Mouse (Mus musculus): ENCODE measurements around the gene Fbxo24. TPM values are rescaled to one million over a fixed set of nuclear protein-coding genes. Genes with fewer than 3 reads are reported as not detected.

Gene Fbxo24
- polyA plus RNA-seq, 1 experiment: 0.31 TPM

DNA sequence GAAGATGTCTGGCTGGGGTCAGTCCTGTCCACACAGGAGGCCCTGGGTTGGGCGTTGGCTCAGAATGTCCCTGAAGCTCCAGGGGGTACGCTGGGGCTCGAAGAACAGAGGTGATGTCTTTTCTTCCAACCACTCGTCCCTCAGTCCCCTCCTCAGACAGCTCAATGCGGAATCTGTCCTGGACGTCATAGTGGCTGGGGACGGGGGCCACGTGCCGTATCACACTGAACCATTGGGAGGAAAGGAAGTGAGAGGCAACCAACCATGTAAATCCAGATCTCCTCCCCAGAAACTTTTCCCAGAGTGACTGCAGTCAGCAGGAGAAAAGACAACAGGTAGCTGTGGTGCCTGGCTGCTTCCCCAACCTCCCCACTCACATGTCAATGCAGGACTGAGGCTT is 29.2 kb downstream of the Fbxo24 start:
- Histone ChIP-seq H3K27me3 (ENCODE audit: control insufficient read depth, insufficient read depth, low read length) (no peaks in the 10 kb centered on the region), H3K4me1 (ENCODE audit: control insufficient read depth, insufficient read depth, low read length) (peaks cover 9% of the 10 kb centered on the region), H3K4me3 (replicated peaks; ENCODE audit: insufficient read depth, low read depth, low read length) (peak overlapping the region; percentile 99), H3K27ac (ENCODE audit: insufficient read depth, low read length) (no peak overlapping the region)
- 25% methylated on average over 9 of the region's 9 CpGs for WGBS
- TF ChIP-seq POLR2A (IDR thresholded peaks at IDR 0.05; ENCODE audit: borderline replicate concordance, insufficient read depth, low read length) (no peak), CTCF (IDR thresholded peaks at IDR 0.05; ENCODE audit: borderline replicate concordance, insufficient read depth, low read depth, low read length) (no peak)
- DNase-seq: peak in 1 of 2 experiments; percentile 16

DNA sequence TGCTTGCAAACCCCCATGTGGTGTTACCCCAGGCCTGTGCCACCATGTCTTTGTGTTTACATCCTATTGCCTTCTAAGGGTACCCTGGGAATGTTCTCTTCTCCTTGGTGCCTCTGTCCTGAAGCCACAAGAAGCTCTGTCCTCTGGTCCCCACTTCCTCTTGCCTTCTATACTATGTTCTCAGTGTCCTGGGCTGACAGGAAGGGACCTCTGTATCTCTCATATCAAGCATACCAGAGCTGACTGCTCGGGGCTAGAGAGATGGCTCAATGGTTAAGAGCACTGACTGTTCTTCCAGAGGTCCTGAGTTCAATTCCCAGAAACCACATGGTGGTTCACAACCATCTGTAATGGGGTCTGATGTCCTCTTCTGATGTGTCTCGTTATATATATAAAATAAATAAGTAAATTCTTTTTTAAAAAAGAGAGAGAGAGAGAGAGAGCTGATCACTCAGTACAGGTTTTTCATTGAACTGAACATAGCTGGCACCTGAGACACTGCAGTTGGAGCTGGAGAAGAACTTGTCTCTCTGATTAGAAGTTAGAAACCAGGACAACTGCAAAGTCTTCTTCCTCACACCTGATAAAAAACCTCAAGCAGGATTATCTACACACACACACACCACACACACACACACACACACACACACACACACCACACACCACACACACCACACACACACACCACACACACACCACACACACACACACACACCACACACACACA is 30.5 kb downstream of the Fbxo24 start:
- WGBS: 78% methylated on average over 2 of the region's 2 CpGs
- H3K27me3 ChIP-seq (ENCODE audit: control insufficient read depth, insufficient read depth, low read length): no peaks in the 10 kb centered on the region

DNA sequence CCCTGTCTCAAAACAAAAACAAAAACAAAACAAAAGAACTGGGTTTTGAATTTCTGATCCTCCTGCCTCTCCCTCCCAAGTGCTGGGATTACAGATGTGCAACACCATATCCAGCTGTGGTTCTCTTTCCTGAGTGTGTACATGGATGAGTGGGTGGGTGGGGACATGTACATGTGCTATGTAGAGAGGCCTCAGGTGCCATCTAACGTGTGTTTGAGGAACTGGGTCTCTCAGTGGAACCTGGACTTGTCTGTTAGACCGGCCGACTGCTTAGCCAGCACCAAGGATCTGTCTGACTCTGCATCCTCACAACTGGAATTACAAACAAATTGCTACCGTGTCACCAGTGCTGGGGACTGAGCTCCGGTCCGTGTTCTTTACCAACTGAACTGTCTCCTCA is 31.2 kb downstream of the Fbxo24 start:
- Histone ChIP-seq H3K27me3 (ENCODE audit: control insufficient read depth, insufficient read depth, low read length) (no peaks in the 10 kb centered on the region), H3K27ac (ENCODE audit: insufficient read depth, low read length) (no peak overlapping the region), H3K4me3 (replicated peaks; ENCODE audit: insufficient read depth, low read depth, low read length) (no peak overlapping the region), H3K4me1 (ENCODE audit: control insufficient read depth, insufficient read depth, low read length) (peaks cover 9% of the 10 kb centered on the region)
- no peak for DNase-seq
- TF ChIP-seq POLR2A (IDR thresholded peaks at IDR 0.05; ENCODE audit: borderline replicate concordance, insufficient read depth, low read length) (no peak), CTCF (IDR thresholded peaks at IDR 0.05; ENCODE audit: borderline replicate concordance, insufficient read depth, low read depth, low read length) (no peak)
- 94% methylated on average over 6 of the region's 6 CpGs for WGBS

More for the DNA sequence above, 30.5 kb downstream of the Fbxo24 start:
- TF ChIP-seq POLR2A (IDR thresholded peaks at IDR 0.05; ENCODE audit: borderline replicate concordance, insufficient read depth, low read length) (no peak), CTCF (IDR thresholded peaks at IDR 0.05; ENCODE audit: borderline replicate concordance, insufficient read depth, low read depth, low read length) (no peak)
- Histone ChIP-seq H3K27ac (ENCODE audit: insufficient read depth, low read length) (no peak overlapping the region), H3K4me3 (replicated peaks; ENCODE audit: insufficient read depth, low read depth, low read length) (no peak overlapping the region), H3K4me1 (ENCODE audit: control insufficient read depth, insufficient read depth, low read length) (peaks cover 9% of the 10 kb centered on the region)
- DNase-seq: no peak

DNA sequence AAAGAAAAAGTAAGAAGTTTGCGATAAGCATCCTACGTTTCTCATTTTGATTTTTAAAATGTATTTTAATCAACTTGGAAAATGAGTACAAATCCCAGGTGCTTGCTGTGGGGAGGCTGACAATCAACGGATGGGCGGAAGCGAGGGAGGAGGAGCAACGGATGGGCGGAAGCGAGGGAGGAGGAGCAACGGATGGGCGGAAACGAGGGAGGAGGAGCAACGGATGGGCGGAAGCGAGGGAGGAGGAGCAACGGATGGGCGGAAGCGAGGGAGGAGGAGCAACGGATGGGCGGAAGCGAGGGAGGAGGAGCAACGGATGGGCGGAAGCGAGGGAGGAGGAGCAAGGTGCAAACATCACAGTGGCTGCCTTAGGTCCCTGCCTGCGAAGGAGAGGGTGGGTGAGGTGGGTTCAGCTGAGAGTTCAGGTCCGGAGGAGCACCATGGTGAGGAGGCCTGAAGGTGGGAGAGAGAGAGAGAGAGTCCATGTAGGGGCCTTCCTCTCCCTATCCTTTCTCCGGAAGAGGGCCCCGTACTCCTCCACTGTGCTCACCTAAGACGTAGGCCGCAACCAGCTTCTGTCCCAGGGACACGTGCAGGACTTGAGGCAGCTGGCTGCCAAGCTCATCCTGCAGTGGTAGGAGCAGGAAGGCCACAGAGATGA is 32.1 kb downstream of the Fbxo24 start:
- no peak for DNase-seq
- 51% methylated on average over 30 of the region's 30 CpGs for WGBS
- no peaks in the 10 kb centered on the region for H3K27me3 ChIP-seq (ENCODE audit: control insufficient read depth, insufficient read depth, low read length)
- no peak overlapping the region for H3K27ac ChIP-seq (ENCODE audit: insufficient read depth, low read length)
- H3K4me1 ChIP-seq (ENCODE audit: control insufficient read depth, insufficient read depth, low read length): peaks cover 9% of the 10 kb centered on the region
- H3K4me3 ChIP-seq (replicated peaks; ENCODE audit: insufficient read depth, low read depth, low read length): no peak overlapping the region
- TF ChIP-seq CTCF (IDR thresholded peaks at IDR 0.05; ENCODE audit: borderline replicate concordance, insufficient read depth, low read depth, low read length): no peak
- TF ChIP-seq POLR2A (IDR thresholded peaks at IDR 0.05; ENCODE audit: borderline replicate concordance, insufficient read depth, low read length): no peak

DNA sequence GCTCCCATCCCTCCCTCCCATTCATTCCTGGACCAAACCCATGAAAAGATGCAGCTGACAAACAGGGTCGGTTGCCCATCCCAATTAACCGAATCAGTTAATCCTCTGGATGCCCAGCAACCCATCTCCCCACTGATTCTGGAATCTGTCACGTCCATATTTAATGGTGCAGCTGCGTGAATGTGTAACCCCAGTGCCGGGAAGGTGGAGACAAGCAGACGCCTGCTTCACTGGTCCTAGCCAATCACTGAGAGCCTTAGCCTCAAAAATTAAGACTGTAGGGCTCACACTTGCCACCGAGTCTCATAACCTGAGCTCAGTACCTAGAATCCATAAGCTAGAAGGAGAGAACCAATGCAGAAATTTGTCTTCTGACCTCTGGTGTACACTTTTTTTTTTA is 32.9 kb downstream of the Fbxo24 start:
- Histone ChIP-seq H3K4me1 (ENCODE audit: control insufficient read depth, insufficient read depth, low read length) (peaks cover 9% of the 10 kb centered on the region), H3K27me3 (ENCODE audit: control insufficient read depth, insufficient read depth, low read length) (no peaks in the 10 kb centered on the region), H3K27ac (ENCODE audit: insufficient read depth, low read length) (no peak overlapping the region), H3K4me3 (replicated peaks; ENCODE audit: insufficient read depth, low read depth, low read length) (no peak overlapping the region)
- DNase-seq: no peak
- TF ChIP-seq POLR2A (IDR thresholded peaks at IDR 0.05; ENCODE audit: borderline replicate concordance, insufficient read depth, low read length): no peak
- TF ChIP-seq CTCF (IDR thresholded peaks at IDR 0.05; ENCODE audit: borderline replicate concordance, insufficient read depth, low read depth, low read length): no peak
- 41% methylated on average over 7 of the region's 7 CpGs for WGBS

DNA sequence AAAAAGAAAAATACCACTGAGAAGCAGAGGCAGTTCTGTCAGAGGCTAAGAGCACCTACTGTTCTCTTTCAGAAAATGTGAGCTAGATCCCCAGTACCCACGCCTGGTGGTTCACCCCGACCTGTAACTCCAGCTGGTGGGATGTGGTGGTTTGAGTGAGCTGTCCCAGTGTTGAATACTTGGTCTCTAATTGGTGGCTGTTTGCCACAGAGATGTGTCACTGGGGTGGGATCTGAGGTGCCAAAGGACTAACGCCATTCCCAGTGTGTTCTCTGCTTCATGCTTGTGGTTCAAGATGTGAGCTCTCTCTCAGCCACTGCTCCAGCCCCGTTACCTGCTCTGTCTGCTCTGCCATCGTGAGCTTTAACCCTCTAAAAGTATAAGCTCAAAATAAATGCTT is 38.3 kb downstream of the Fbxo24 start:
- no peak for DNase-seq
- Histone ChIP-seq H3K27ac (ENCODE audit: insufficient read depth, low read length) (no peak overlapping the region), H3K4me3 (replicated peaks; ENCODE audit: insufficient read depth, low read depth, low read length) (no peak overlapping the region), H3K4me1 (ENCODE audit: control insufficient read depth, insufficient read depth, low read length) (no peaks in the 10 kb centered on the region), H3K27me3 (ENCODE audit: control insufficient read depth, insufficient read depth, low read length) (no peaks in the 10 kb centered on the region)
- TF ChIP-seq CTCF (IDR thresholded peaks at IDR 0.05; ENCODE audit: borderline replicate concordance, insufficient read depth, low read depth, low read length) (no peak), POLR2A (IDR thresholded peaks at IDR 0.05; ENCODE audit: borderline replicate concordance, insufficient read depth, low read length) (no peak)
- 77% methylated on average over 5 of the region's 5 CpGs for WGBS

DNA sequence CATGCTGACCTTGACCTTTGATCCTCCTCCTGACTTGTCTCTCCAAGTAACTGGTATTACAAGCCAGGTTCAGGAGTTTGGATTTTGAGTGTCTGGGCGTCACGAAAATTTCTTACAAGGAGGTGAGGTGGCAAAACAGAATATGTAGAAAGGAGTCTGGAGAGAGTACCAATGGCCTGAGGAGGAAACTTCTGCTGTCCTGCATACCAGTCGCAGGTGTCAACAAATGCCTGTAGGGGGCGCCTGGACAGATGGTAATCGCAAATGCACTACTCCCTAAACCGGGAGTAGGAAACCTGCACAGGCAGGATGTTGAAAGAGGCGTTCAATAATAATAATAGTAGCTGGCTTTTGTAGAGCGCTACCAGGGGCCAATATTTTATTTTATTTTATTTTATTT is 43.8 kb downstream of the Fbxo24 start:
- H3K27ac ChIP-seq (ENCODE audit: insufficient read depth, low read length): no peak overlapping the region
- no peak overlapping the region for H3K4me3 ChIP-seq (replicated peaks; ENCODE audit: insufficient read depth, low read depth, low read length)
- H3K27me3 ChIP-seq (ENCODE audit: control insufficient read depth, insufficient read depth, low read length): no peaks in the 10 kb centered on the region
- DNase-seq: peak; percentile 73 to 79
- TF ChIP-seq POLR2A (IDR thresholded peaks at IDR 0.05; ENCODE audit: borderline replicate concordance, insufficient read depth, low read length) (no peak), CTCF (IDR thresholded peaks at IDR 0.05; ENCODE audit: borderline replicate concordance, insufficient read depth, low read depth, low read length) (peak; percentile 71)
- no peaks in the 10 kb centered on the region; the same call in 1 of the 2 replicates for H3K4me1 ChIP-seq (ENCODE audit: control insufficient read depth, insufficient read depth, low read length)
- WGBS: 24% methylated on average over 8 of the region's 8 CpGs

Measured in cerebellum, adult 2 months (tissue).